Mouse (Mus musculus) liver, embryonic 14.5 days (tissue): Measurements from ENCODE around the gene Rims1. TPM values are rescaled to one million over a fixed set of nuclear protein-coding genes. Genes with fewer than 3 reads are reported as not detected.

ENCODE experiments used
- ATAC-seq: fragments of 200-750 bp; cut with Nextera tagmentation; 2 replicates; pipeline ENCODE4 v1.8.0; 2017; ENCODE audit warnings: moderate number of reproducible peaks, mild to moderate bottlenecking, moderate library complexity; ENCODE audit not compliant: insufficient read depth
- DNase-seq, 3 experiments: peaks; one replicate each; pipeline ENCODE4 v3.0.0-alpha.2; 2012 to 2013; ENCODE audit warnings: low read depth in 3 of 3, low spot score in 3 of 3
- H3K27ac ChIP-seq: fragments of 300-500 bp; sonication (generic); 2 replicates; pipeline ENCODE4 v1.5.1; 2014; ENCODE audit warnings: moderate library complexity, mild to moderate bottlenecking, control low read depth, inconsistent platforms
- H3K27me3 ChIP-seq: fragments of 300-500 bp; sonication (generic); 2 replicates; pipeline ENCODE4 v1.6.1; 2014; ENCODE audit warnings: mild to moderate bottlenecking, low read length, moderate library complexity; ENCODE audit not compliant: control insufficient read depth, insufficient read depth
- H3K36me3 ChIP-seq: fragments of 300-500 bp; sonication (generic); replicated peaks from 2 replicates; pipeline ENCODE4 v1.6.1; 2014; ENCODE audit warnings: low read depth; ENCODE audit not compliant: control insufficient read depth, insufficient read depth
- H3K4me1 ChIP-seq, 2 experiments: fragments of 200-500 bp in 1 of 2; fragments of 300-500 bp in 1 of 2; sonication (generic) in 1 of 2; replicated peaks; 2 replicates each; pipeline ENCODE4 v1.6.1; 2012 to 2014; ENCODE audit warnings: antibody characterized with exemption in 1 of 2, inconsistent platforms in 1 of 2, low read length in 1 of 2; ENCODE audit not compliant: control insufficient read depth in 2 of 2, insufficient read depth in 2 of 2
- H3K4me2 ChIP-seq: fragments of 300-500 bp; sonication (generic); 2 replicates; pipeline ENCODE4 v1.6.1; 2014; ENCODE audit warnings: low read depth, mild to moderate bottlenecking, control low read depth, moderate library complexity
- H3K4me3 ChIP-seq, 2 experiments: fragments of 200-500 bp in 1 of 2; fragments of 300-500 bp in 1 of 2; sonication (generic) in 1 of 2; 2 replicates each; pipeline ENCODE4 v1.5.1; 2012 to 2014; ENCODE audit warnings: low read depth in 2 of 2, low read length in 2 of 2, mild to moderate bottlenecking in 2 of 2, control low read depth in 1 of 2, inconsistent platforms in 1 of 2, moderate library complexity in 1 of 2; ENCODE audit not compliant: insufficient read depth in 1 of 2
- H3K9ac ChIP-seq: fragments of 300-500 bp; sonication (generic); replicated peaks from 2 replicates; pipeline ENCODE4 v1.6.1; 2014; ENCODE audit warnings: mild to moderate bottlenecking, control low read depth, moderate library complexity
- H3K9me3 ChIP-seq: fragments of 300-500 bp; sonication (generic); 2 replicates; pipeline ENCODE4 v1.6.1; 2016; ENCODE audit warnings: low read length, mixed read lengths; ENCODE audit not compliant: control insufficient read depth
- CTCF ChIP-seq: IDR thresholded peaks from 2 replicates; pipeline ENCODE4 v1.5.1; 2016; ENCODE audit warnings: antibody characterized with exemption, low read depth, control low read depth
- EP300 ChIP-seq: IDR thresholded peaks from 2 replicates; pipeline ENCODE4 v1.6.1; 2016; ENCODE audit warnings: antibody characterized with exemption, low read depth
- WGBS: fragments of 180-500 bp; shearing (Covaris S2); extraction: QIAGEN DNeasy Blood & Tissue Kit; methylation state at CpG from one replicate; pipeline ENCODE4 v1.1.7; 2014; ENCODE audit not compliant: insufficient replicate concordance; 5-methylcytosine and 5-hydroxymethylcytosine counted together
- polyA plus RNA-seq, 2 experiments: library from polyadenylated mRNA; depleted of rRNA in 1 of 2; stranded (reverse) in 1 of 2; unstranded in 1 of 2; fragments of >200 nt; fragmentation: Nextera tagmentation in 1 of 2; extraction: Ambion mirVana in 1 of 2; gene quantifications; 2 replicates each; pipeline versions ENCODE4 v1.2.1 to v1.2.3; 2012 to 2014

The Rims1 gene
- polyA plus RNA-seq, 2 experiments: 0.02 TPM; not detected in 1

DNA sequence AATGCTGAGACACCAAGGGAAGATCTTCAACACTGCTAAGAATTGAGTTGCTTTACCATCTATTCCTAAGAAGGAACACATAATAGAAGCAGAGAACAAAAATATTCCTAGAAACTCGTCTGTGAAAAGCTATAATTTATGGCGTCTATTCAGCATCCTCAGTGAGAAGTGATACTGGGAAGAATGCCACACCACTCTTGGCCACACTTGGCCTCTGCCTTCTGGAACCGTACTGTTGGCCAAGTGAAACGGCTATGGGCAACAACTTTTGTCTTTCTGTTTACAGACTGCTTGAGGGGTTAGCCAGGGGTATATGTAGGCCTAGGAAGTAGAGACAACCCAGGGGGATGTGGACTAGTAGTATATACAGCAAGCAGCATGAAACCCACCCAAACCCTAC is 547.4 kb downstream of the Rims1 start:
- TF ChIP-seq EP300: no peak
- TF ChIP-seq CTCF: no peak
- Histone ChIP-seq H3K4me3 (no peak overlapping the region), H3K27me3 (no peaks in the 10 kb centered on the region), H3K4me2 (no peak overlapping the region), H3K9me3 (no peaks in the 10 kb centered on the region), H3K36me3 (no peaks in the 10 kb centered on the region), H3K9ac (no peak overlapping the region), H3K4me1 (no peaks in the 10 kb centered on the region), H3K27ac (no peak overlapping the region)
- DNase-seq (no peak), ATAC-seq (no peak)
- WGBS: 54% methylated on average over 4 of the region's 4 CpGs

DNA sequence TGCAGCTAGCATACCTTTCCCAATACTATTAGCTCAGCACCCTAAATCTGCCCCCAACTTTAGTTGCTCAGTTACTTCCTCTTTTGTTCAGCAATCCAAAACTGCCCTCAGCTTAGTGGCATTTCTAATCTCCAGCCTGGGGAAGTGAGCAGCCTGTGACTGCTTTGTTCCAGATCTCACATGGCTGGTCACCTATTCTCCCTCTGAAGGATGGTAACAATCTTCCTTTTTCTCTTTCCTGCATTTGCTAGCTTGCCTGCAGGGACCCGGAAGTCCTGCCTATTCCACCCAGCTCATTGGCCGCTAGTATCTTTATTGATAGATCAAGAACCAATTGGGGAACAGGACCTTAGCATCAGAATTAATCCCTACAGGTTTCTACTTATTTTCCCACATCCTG is 551.5 kb downstream of the Rims1 start:
- TF ChIP-seq CTCF (no peak), EP300 (no peak)
- Histone ChIP-seq H3K4me3 (no peak overlapping the region), H3K9ac (no peak overlapping the region), H3K36me3 (no peaks in the 10 kb centered on the region), H3K27me3 (no peaks in the 10 kb centered on the region), H3K4me2 (no peak overlapping the region), H3K27ac (no peak overlapping the region), H3K4me1 (no peaks in the 10 kb centered on the region), H3K9me3 (no peaks in the 10 kb centered on the region)
- DNase-seq (no peak), ATAC-seq (no peak)
- WGBS: 45% methylated on average over 2 of the region's 2 CpGs

DNA sequence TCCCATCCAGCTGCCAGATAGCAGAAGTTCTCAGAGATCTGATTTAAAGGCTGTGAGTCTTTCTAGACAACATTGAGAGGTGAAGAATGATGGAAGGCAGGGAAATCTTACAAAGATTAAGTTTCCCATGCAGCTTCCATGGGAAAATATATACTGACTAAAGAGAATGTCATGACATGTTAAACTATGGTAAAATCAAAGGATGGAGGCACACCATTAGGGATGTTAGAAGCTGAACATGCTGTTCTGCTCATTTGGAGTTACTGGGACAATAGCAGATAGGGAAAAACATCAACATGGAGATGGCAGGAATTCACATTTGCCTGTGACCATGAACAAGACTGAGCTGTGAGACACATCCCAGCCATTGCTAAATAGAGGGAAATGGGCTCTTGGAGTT is 552.9 kb downstream of the Rims1 start:
- Histone ChIP-seq H3K36me3 (no peaks in the 10 kb centered on the region), H3K4me3 (no peak overlapping the region), H3K9me3 (no peaks in the 10 kb centered on the region), H3K4me2 (no peak overlapping the region), H3K27me3 (no peaks in the 10 kb centered on the region), H3K4me1 (no peaks in the 10 kb centered on the region), H3K9ac (no peak overlapping the region), H3K27ac (no peak overlapping the region)
- ATAC-seq (no peak), DNase-seq (no peak)
- TF ChIP-seq EP300 (no peak), CTCF (no peak)

GRCm38 (mm10) chr1:22248898-22249386 is 556.9 kb downstream of the Rims1 start:
- Histone ChIP-seq H3K27ac (no peak overlapping the region), H3K36me3 (no peaks in the 10 kb centered on the region), H3K9me3 (no peaks in the 10 kb centered on the region), H3K4me3 (no peak overlapping the region), H3K4me2 (no peak overlapping the region), H3K27me3 (no peaks in the 10 kb centered on the region), H3K4me1 (no peaks in the 10 kb centered on the region), H3K9ac (no peak overlapping the region)
- TF ChIP-seq CTCF (no peak), EP300 (no peak)
- ATAC-seq: no peak
- DNase-seq: no peak

GRCm38 (mm10) chr1:22245748-22246147 is 560.0 kb downstream of the Rims1 start:
- 78% methylated on average over 2 of the region's 2 CpGs for WGBS
- no peaks in the 10 kb centered on the region for H3K36me3 ChIP-seq
- no peak overlapping the region for H3K4me3 ChIP-seq
- TF ChIP-seq CTCF: no peak
- TF ChIP-seq EP300: no peak
- H3K9me3 ChIP-seq: no peaks in the 10 kb centered on the region
- H3K9ac ChIP-seq: no peak overlapping the region
- H3K4me2 ChIP-seq: no peak overlapping the region
- no peaks in the 10 kb centered on the region for H3K27me3 ChIP-seq
- DNase-seq: no peak
- no peak for ATAC-seq
- H3K4me1 ChIP-seq: no peaks in the 10 kb centered on the region
- no peak overlapping the region for H3K27ac ChIP-seq
